Mouse (Mus musculus): ENCODE data around the gene Hbb-bh1. TPM values are rescaled to one million over a fixed set of nuclear protein-coding genes. Genes with fewer than 3 reads are reported as not detected.
A peak's percentile ranks its signal among the peaks of the same experiment; 100 is the strongest.

Gene Hbb-bh1
- polyA plus RNA-seq, 1 experiment = not detected

DNA sequence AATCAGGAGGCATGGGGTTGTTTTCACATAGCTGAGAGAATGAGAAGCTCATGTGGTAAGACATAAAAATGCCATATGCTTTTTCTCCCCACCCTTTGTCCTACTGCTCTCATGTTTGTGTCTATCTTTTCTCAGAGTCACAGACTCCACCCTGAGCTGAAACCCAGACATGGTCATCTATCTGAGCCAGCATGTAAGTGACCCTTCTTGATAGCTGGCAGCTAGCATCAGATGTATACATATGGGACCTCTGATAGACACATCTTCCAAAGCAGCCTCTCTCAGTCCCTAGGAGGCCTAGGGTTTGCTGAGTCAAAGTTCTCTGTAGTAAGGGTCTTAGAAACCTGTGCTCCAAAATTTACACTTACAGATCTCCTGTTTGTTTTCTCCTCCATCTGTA lies 22.8 kb upstream of the Hbb-bh1 start:
- TF ChIP-seq EP300 (IDR thresholded peaks at IDR 0.05; ENCODE audit: insufficient read depth, low read depth, low read length) = no peak
- TF ChIP-seq POLR2A (IDR thresholded peaks at IDR 0.05; ENCODE audit: insufficient read depth, low read length) = no peak
- no peak for TF ChIP-seq CTCF (IDR thresholded peaks at IDR 0.05; ENCODE audit: low read depth, low read length)
- Histone ChIP-seq H3K27ac (ENCODE audit: insufficient read depth, low read length) (no peak overlapping the region), H3K9me3 (replicated peaks; ENCODE audit: control insufficient read depth, insufficient read depth, low read length, poor library complexity, severe bottlenecking) (no peaks in the 10 kb centered on the region), H3K9ac (ENCODE audit: low read depth, poor library complexity, severe bottlenecking) (no peak overlapping the region), H3K4me1 (ENCODE audit: control insufficient read depth, insufficient read depth, low read length) (no peaks in the 10 kb centered on the region), H3K4me3 (ENCODE audit: low read depth, low read length) (no peak overlapping the region), H3K36me3 (ENCODE audit: control insufficient read depth, insufficient read depth, low read length, poor library complexity, severe bottlenecking) (no peaks in the 10 kb centered on the region), H3K27me3 (ENCODE audit: control insufficient read depth, insufficient read depth, low read length, poor library complexity, severe bottlenecking) (no peaks in the 10 kb centered on the region)

DNA sequence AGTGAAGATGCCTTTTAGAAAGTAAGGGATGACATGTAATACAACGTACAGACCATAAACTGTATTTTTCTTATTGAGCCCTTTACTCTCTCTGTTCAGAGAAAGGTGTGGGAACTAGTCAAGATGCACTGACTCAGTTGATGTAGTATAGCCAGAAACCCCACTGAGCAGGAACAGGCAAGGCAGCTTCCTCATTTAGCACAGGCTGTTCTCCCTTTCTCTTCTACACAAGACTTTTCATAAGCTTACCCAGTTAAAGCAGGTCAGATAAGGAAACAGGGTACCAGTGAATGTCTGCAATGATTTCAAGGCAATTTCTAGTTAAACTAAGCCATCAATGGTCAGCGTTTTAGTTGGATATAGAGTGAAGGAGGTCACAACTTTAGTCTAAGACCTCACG lies 18.6 kb upstream of the Hbb-bh1 start:
- no peak overlapping the region for H3K4me3 ChIP-seq (ENCODE audit: low read depth, low read length)
- H3K9me3 ChIP-seq (replicated peaks; ENCODE audit: control insufficient read depth, insufficient read depth, low read length, poor library complexity, severe bottlenecking) = no peaks in the 10 kb centered on the region
- no peak overlapping the region; the same call in 1 of the 2 replicates for H3K27ac ChIP-seq (ENCODE audit: insufficient read depth, low read length)
- no peak overlapping the region for H3K9ac ChIP-seq (ENCODE audit: low read depth, poor library complexity, severe bottlenecking)
- no peaks in the 10 kb centered on the region for H3K36me3 ChIP-seq (ENCODE audit: control insufficient read depth, insufficient read depth, low read length, poor library complexity, severe bottlenecking)
- TF ChIP-seq EP300 (IDR thresholded peaks at IDR 0.05; ENCODE audit: insufficient read depth, low read depth, low read length) (no peak), CTCF (IDR thresholded peaks at IDR 0.05; ENCODE audit: low read depth, low read length) (no peak)
- peaks cover 1% of the 10 kb centered on the region for H3K4me1 ChIP-seq (ENCODE audit: control insufficient read depth, insufficient read depth, low read length)
- H3K27me3 ChIP-seq (ENCODE audit: control insufficient read depth, insufficient read depth, low read length, poor library complexity, severe bottlenecking) = no peaks in the 10 kb centered on the region

DNA sequence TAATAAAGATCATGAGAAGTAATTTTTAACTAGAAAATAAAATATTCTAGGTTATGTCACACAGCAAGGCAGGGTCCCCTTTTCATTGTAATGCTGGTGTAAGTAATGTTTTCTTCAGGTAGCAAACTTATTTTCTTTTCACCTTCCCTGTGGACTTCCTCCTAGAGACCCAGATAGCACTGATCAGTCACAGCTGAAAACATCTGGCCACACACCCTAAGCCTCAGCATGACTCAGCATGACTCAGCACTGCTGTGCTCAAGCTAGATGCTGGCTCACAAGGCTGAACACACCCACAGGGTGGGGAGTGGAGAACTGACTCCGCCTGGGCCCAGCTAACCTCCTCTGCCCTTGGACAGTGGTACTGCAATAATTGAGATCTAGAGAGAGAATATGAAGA lies 17.9 kb upstream of the Hbb-bh1 start:
- TF ChIP-seq POLR2A (IDR thresholded peaks at IDR 0.05; ENCODE audit: insufficient read depth, low read length) (no peak), EP300 (IDR thresholded peaks at IDR 0.05; ENCODE audit: insufficient read depth, low read depth, low read length) (peak; percentile 97)
- Histone ChIP-seq H3K9ac (ENCODE audit: low read depth, poor library complexity, severe bottlenecking) (no peak overlapping the region), H3K36me3 (ENCODE audit: control insufficient read depth, insufficient read depth, low read length, poor library complexity, severe bottlenecking) (no peaks in the 10 kb centered on the region), H3K4me3 (ENCODE audit: low read depth, low read length) (no peak overlapping the region), H3K27me3 (ENCODE audit: control insufficient read depth, insufficient read depth, low read length, poor library complexity, severe bottlenecking) (no peaks in the 10 kb centered on the region), H3K4me1 (ENCODE audit: control insufficient read depth, insufficient read depth, low read length) (peaks cover 1% of the 10 kb centered on the region), H3K27ac (ENCODE audit: insufficient read depth, low read length) (no peak overlapping the region), H3K9me3 (replicated peaks; ENCODE audit: control insufficient read depth, insufficient read depth, low read length, poor library complexity, severe bottlenecking) (no peaks in the 10 kb centered on the region)

DNA sequence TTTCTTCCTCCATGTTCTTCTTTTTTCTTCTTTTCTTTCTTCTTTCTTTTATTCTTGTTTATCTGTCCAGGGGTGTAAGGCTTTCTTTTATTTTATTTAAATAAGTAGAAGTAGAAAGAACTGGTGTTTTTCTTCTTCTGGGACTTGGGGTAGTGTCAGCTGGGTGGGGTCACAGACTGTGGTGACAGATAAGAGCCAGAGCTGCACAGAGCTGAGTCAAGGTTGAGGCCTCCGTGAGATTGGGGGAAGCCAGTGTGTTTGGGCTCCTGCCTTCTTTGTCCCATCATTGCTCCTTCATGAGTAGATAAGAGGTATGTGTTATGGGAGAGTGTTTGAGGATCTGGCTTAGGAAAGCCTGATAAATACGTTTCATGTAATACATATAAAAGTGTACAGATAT lies 16.1 kb upstream of the Hbb-bh1 start:
- H3K27me3 ChIP-seq (ENCODE audit: control insufficient read depth, insufficient read depth, low read length, poor library complexity, severe bottlenecking) = no peaks in the 10 kb centered on the region
- no peak overlapping the region for H3K9ac ChIP-seq (ENCODE audit: low read depth, poor library complexity, severe bottlenecking)
- no peak for TF ChIP-seq CTCF (IDR thresholded peaks at IDR 0.05; ENCODE audit: low read depth, low read length)
- TF ChIP-seq EP300 (IDR thresholded peaks at IDR 0.05; ENCODE audit: insufficient read depth, low read depth, low read length) = no peak
- no peak for TF ChIP-seq POLR2A (IDR thresholded peaks at IDR 0.05; ENCODE audit: insufficient read depth, low read length)
- H3K36me3 ChIP-seq (ENCODE audit: control insufficient read depth, insufficient read depth, low read length, poor library complexity, severe bottlenecking) = no peaks in the 10 kb centered on the region
- no peak overlapping the region for H3K27ac ChIP-seq (ENCODE audit: insufficient read depth, low read length)
- no peak overlapping the region for H3K4me3 ChIP-seq (ENCODE audit: low read depth, low read length)
- H3K4me1 ChIP-seq (ENCODE audit: control insufficient read depth, insufficient read depth, low read length) = peaks cover 1% of the 10 kb centered on the region
- H3K9me3 ChIP-seq (replicated peaks; ENCODE audit: control insufficient read depth, insufficient read depth, low read length, poor library complexity, severe bottlenecking) = no peaks in the 10 kb centered on the region

GRCm38 (mm10) chr7:103854669-103855068 lies 11.7 kb upstream of the Hbb-bh1 start:
- H3K9ac ChIP-seq (ENCODE audit: low read depth, poor library complexity, severe bottlenecking) = no peak overlapping the region
- no peaks in the 10 kb centered on the region for H3K9me3 ChIP-seq (replicated peaks; ENCODE audit: control insufficient read depth, insufficient read depth, low read length, poor library complexity, severe bottlenecking)
- H3K27me3 ChIP-seq (ENCODE audit: control insufficient read depth, insufficient read depth, low read length, poor library complexity, severe bottlenecking) = no peaks in the 10 kb centered on the region
- no peak overlapping the region for H3K4me3 ChIP-seq (ENCODE audit: low read depth, low read length)
- no peaks in the 10 kb centered on the region for H3K36me3 ChIP-seq (ENCODE audit: control insufficient read depth, insufficient read depth, low read length, poor library complexity, severe bottlenecking)
- H3K4me1 ChIP-seq (ENCODE audit: control insufficient read depth, insufficient read depth, low read length) = peaks cover 1% of the 10 kb centered on the region
- no peak for TF ChIP-seq CTCF (IDR thresholded peaks at IDR 0.05; ENCODE audit: low read depth, low read length)
- no peak for TF ChIP-seq POLR2A (IDR thresholded peaks at IDR 0.05; ENCODE audit: insufficient read depth, low read length)
- no peak for TF ChIP-seq EP300 (IDR thresholded peaks at IDR 0.05; ENCODE audit: insufficient read depth, low read depth, low read length)
- no peak overlapping the region for H3K27ac ChIP-seq (ENCODE audit: insufficient read depth, low read length)

GRCm38 (mm10) chr7:103853090-103853489 lies 10.1 kb upstream of the Hbb-bh1 start, which contains the start of gene Hbb-y:
Gene Hbb-y, minus strand, starts transcription at chr7:103853216.
- no peaks in the 10 kb centered on the region for H3K36me3 ChIP-seq (ENCODE audit: control insufficient read depth, insufficient read depth, low read length, poor library complexity, severe bottlenecking)
- H3K4me1 ChIP-seq (ENCODE audit: control insufficient read depth, insufficient read depth, low read length) = no peaks in the 10 kb centered on the region

More at GRCm38 (mm10) chr7:103853090-103853489, 10.1 kb upstream of the Hbb-bh1 start, which contains the start of gene Hbb-y:
- 0 out of 2 replicates have a peak, but pooled peaks cover 3% of the 10 kb centered on the region for H3K9me3 ChIP-seq (replicated peaks; ENCODE audit: control insufficient read depth, insufficient read depth, low read length, poor library complexity, severe bottlenecking)
- TF ChIP-seq POLR2A (IDR thresholded peaks at IDR 0.05; ENCODE audit: insufficient read depth, low read length) (no peak), EP300 (IDR thresholded peaks at IDR 0.05; ENCODE audit: insufficient read depth, low read depth, low read length) (no peak), CTCF (IDR thresholded peaks at IDR 0.05; ENCODE audit: low read depth, low read length) (no peak)
- H3K4me3 ChIP-seq (ENCODE audit: low read depth, low read length) = no peak within 1 kb of the TSS
- no peaks in the 10 kb centered on the region for H3K27me3 ChIP-seq (ENCODE audit: control insufficient read depth, insufficient read depth, low read length, poor library complexity, severe bottlenecking)
- no peak within 1 kb of the TSS for H3K27ac ChIP-seq (ENCODE audit: insufficient read depth, low read length)
- no peak within 1 kb of the TSS for H3K9ac ChIP-seq (ENCODE audit: low read depth, poor library complexity, severe bottlenecking)

Data from ES-Bruce4 (cell line).